Mouse (Mus musculus): ENCODE measurements around the gene Snrpa. TPM values are rescaled to one million over a fixed set of nuclear protein-coding genes. Genes with fewer than 3 reads are reported as not detected.

The Snrpa gene
- polyA plus RNA-seq, 1 experiment, result 210 TPM

- no peaks in the 10 kb centered on the region for H3K27me3 ChIP-seq (ENCODE audit: control insufficient read depth, insufficient read depth, insufficient read length)
- H3ac ChIP-seq (ENCODE audit: control insufficient read depth, insufficient read length, low read depth), result no peak overlapping the region
- H3K79me2 ChIP-seq (ENCODE audit: control insufficient read depth, insufficient read depth), result peaks cover 55% of the 10 kb centered on the region
- no peak overlapping the region for H3K4me3 ChIP-seq (ENCODE audit: insufficient read depth, poor library complexity, severe bottlenecking)
- TF ChIP-seq CTCF (IDR thresholded peaks at IDR 0.05; ENCODE audit: control insufficient read depth, insufficient read depth, insufficient read length) (no peak), FOSL1 (IDR thresholded peaks at IDR 0.05; ENCODE audit: insufficient read depth, low read length, poor library complexity, severe bottlenecking) (no peak), USF1 (IDR thresholded peaks at IDR 0.05; ENCODE audit: low read depth) (no peak), MYOG (IDR thresholded peaks at IDR 0.05; ENCODE audit: control insufficient read depth, extremely low read depth, insufficient read length) (no peak), CEBPB (IDR thresholded peaks at IDR 0.05; ENCODE audit: low read depth) (no peak), MAX (IDR thresholded peaks at IDR 0.05) (no peak), MYOD1 (IDR thresholded peaks at IDR 0.05; ENCODE audit: control insufficient read depth, insufficient read length, low read depth) (no peak)
- peaks cover 10% of the 10 kb centered on the region for H3K36me3 ChIP-seq (ENCODE audit: control insufficient read depth, insufficient read depth)
- peaks cover 7% of the 10 kb centered on the region for H3K79me3 ChIP-seq (ENCODE audit: low read depth)
Measured at GRCm38 (mm10) chr7:27161744-27162143, 34.3 kb downstream of the Snrpa start.

- peaks cover 52% of the 10 kb centered on the region for H3K79me2 ChIP-seq (ENCODE audit: control insufficient read depth, insufficient read depth)
- H3K36me3 ChIP-seq (ENCODE audit: control insufficient read depth, insufficient read depth), result peaks cover 10% of the 10 kb centered on the region
- no peaks in the 10 kb centered on the region for H3K27me3 ChIP-seq (ENCODE audit: control insufficient read depth, insufficient read depth, insufficient read length)
- no peak overlapping the region for H3ac ChIP-seq (ENCODE audit: control insufficient read depth, insufficient read length, low read depth)
- no peak overlapping the region for H3K4me3 ChIP-seq (ENCODE audit: insufficient read depth, poor library complexity, severe bottlenecking)
- peaks cover 7% of the 10 kb centered on the region for H3K79me3 ChIP-seq (ENCODE audit: low read depth)
- TF ChIP-seq MYOG (IDR thresholded peaks at IDR 0.05; ENCODE audit: control insufficient read depth, extremely low read depth, insufficient read length) (no peak), MYOD1 (IDR thresholded peaks at IDR 0.05; ENCODE audit: control insufficient read depth, insufficient read length, low read depth) (no peak), MAX (IDR thresholded peaks at IDR 0.05) (no peak), USF1 (IDR thresholded peaks at IDR 0.05; ENCODE audit: low read depth) (no peak), CEBPB (IDR thresholded peaks at IDR 0.05; ENCODE audit: low read depth) (no peak), FOSL1 (IDR thresholded peaks at IDR 0.05; ENCODE audit: insufficient read depth, low read length, poor library complexity, severe bottlenecking) (no peak)
Measured at GRCm38 (mm10) chr7:27160921-27161320, 35.1 kb downstream of the Snrpa start.

DNA sequence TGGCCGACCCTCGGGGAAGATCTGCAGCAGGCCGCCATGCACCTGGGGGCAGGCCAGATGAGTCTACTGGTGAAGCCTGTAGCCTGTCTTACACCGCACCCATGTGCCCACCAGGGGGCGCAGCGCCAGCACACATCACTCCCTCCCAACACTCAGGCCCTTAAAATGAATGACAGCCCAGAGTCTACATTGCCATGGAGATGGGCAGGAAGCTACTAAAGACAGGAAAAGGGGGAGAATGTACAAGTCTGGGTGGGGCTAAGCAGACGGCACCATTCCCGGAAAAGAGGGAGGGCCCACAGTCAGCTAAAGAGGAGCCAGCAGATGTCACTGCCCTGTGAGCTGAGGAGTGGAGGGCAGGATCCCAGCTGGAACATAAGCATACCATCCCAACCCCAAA lies 36.2 kb downstream of the Snrpa start:
- H3K79me2 ChIP-seq (ENCODE audit: control insufficient read depth, insufficient read depth), result peaks cover 42% of the 10 kb centered on the region
- peaks cover 10% of the 10 kb centered on the region for H3K36me3 ChIP-seq (ENCODE audit: control insufficient read depth, insufficient read depth)
- no peak overlapping the region for H3ac ChIP-seq (ENCODE audit: control insufficient read depth, insufficient read length, low read depth)
- peaks cover 2% of the 10 kb centered on the region for H3K79me3 ChIP-seq (ENCODE audit: low read depth)
- no peak overlapping the region for H3K4me3 ChIP-seq (ENCODE audit: insufficient read depth, poor library complexity, severe bottlenecking)
- TF ChIP-seq FOSL1 (IDR thresholded peaks at IDR 0.05; ENCODE audit: insufficient read depth, low read length, poor library complexity, severe bottlenecking), result no peak
- TF ChIP-seq MYOD1 (IDR thresholded peaks at IDR 0.05; ENCODE audit: control insufficient read depth, insufficient read length, low read depth), result no peak
- TF ChIP-seq MAX (IDR thresholded peaks at IDR 0.05), result no peak
- no peak for TF ChIP-seq MYOG (IDR thresholded peaks at IDR 0.05; ENCODE audit: control insufficient read depth, extremely low read depth, insufficient read length)
- TF ChIP-seq CTCF (IDR thresholded peaks at IDR 0.05; ENCODE audit: control insufficient read depth, insufficient read depth, insufficient read length), result peak; percentile 90
- no peak for TF ChIP-seq USF1 (IDR thresholded peaks at IDR 0.05; ENCODE audit: low read depth)
- TF ChIP-seq CEBPB (IDR thresholded peaks at IDR 0.05; ENCODE audit: low read depth), result no peak
- no peaks in the 10 kb centered on the region for H3K27me3 ChIP-seq (ENCODE audit: control insufficient read depth, insufficient read depth, insufficient read length)

DNA sequence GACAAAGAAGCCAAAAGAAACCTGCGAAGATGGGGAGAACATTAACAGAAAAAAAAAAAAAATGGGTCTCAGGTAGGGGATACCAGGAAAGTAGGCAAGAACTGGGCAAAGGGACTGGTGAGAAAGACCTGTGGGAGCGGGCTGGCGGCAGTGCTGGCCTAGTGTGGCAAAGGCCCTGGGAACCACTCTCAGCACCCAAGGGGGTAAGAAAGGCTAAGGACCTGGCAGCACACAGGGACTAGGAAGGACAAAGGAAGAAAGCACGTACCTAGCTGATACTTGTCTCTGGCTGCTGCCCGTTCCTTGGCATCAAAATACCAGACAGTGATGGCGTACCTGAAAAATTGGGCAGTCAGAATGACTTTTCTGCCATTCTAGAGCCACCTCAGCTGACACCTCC lies 36.8 kb downstream of the Snrpa start:
- Histone ChIP-seq H3K4me3 (ENCODE audit: insufficient read depth, poor library complexity, severe bottlenecking) (no peak overlapping the region), H3K36me3 (ENCODE audit: control insufficient read depth, insufficient read depth) (peaks cover 10% of the 10 kb centered on the region), H3K79me2 (ENCODE audit: control insufficient read depth, insufficient read depth) (peaks cover 36% of the 10 kb centered on the region), H3K79me3 (ENCODE audit: low read depth) (peaks cover 2% of the 10 kb centered on the region), H3K27me3 (ENCODE audit: control insufficient read depth, insufficient read depth, insufficient read length) (no peaks in the 10 kb centered on the region), H3ac (ENCODE audit: control insufficient read depth, insufficient read length, low read depth) (no peak overlapping the region)
- TF ChIP-seq FOSL1 (IDR thresholded peaks at IDR 0.05; ENCODE audit: insufficient read depth, low read length, poor library complexity, severe bottlenecking), result no peak
- TF ChIP-seq MAX (IDR thresholded peaks at IDR 0.05), result no peak
- no peak for TF ChIP-seq MYOD1 (IDR thresholded peaks at IDR 0.05; ENCODE audit: control insufficient read depth, insufficient read length, low read depth)
- TF ChIP-seq CEBPB (IDR thresholded peaks at IDR 0.05; ENCODE audit: low read depth), result no peak
- no peak for TF ChIP-seq CTCF (IDR thresholded peaks at IDR 0.05; ENCODE audit: control insufficient read depth, insufficient read depth, insufficient read length)
- no peak for TF ChIP-seq USF1 (IDR thresholded peaks at IDR 0.05; ENCODE audit: low read depth)
- no peak for TF ChIP-seq MYOG (IDR thresholded peaks at IDR 0.05; ENCODE audit: control insufficient read depth, extremely low read depth, insufficient read length)

DNA sequence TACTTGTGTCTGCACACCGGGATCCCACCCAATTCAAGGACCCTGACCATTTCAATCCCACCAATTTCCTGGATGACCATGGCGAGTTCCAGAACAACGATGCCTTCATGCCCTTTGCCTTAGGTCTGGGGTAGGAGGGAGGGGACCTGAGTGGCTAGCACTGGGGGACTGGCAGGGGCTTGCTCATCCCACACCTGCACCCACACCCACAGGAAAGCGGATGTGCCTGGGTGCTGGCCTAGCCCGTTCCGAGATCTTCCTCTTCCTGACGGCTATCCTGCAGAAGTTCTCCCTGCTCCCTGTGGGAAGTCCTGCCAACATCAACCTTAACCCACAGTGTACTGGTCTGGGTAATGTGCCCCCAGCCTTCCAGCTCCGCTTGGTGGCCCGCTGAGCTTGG lies 37.9 kb downstream of the Snrpa start:
- H3K79me2 ChIP-seq (ENCODE audit: control insufficient read depth, insufficient read depth), result peaks cover 25% of the 10 kb centered on the region
- peaks cover 10% of the 10 kb centered on the region for H3K36me3 ChIP-seq (ENCODE audit: control insufficient read depth, insufficient read depth)
- no peak overlapping the region for H3K4me3 ChIP-seq (ENCODE audit: insufficient read depth, poor library complexity, severe bottlenecking)
- H3K27me3 ChIP-seq (ENCODE audit: control insufficient read depth, insufficient read depth, insufficient read length), result no peaks in the 10 kb centered on the region
- H3K79me3 ChIP-seq (ENCODE audit: low read depth), result peaks cover 2% of the 10 kb centered on the region
- no peak overlapping the region for H3ac ChIP-seq (ENCODE audit: control insufficient read depth, insufficient read length, low read depth)
- TF ChIP-seq FOSL1 (IDR thresholded peaks at IDR 0.05; ENCODE audit: insufficient read depth, low read length, poor library complexity, severe bottlenecking) (no peak), CTCF (IDR thresholded peaks at IDR 0.05; ENCODE audit: control insufficient read depth, insufficient read depth, insufficient read length) (no peak), CEBPB (IDR thresholded peaks at IDR 0.05; ENCODE audit: low read depth) (no peak), MYOG (IDR thresholded peaks at IDR 0.05; ENCODE audit: control insufficient read depth, extremely low read depth, insufficient read length) (no peak), USF1 (IDR thresholded peaks at IDR 0.05; ENCODE audit: low read depth) (no peak), MAX (IDR thresholded peaks at IDR 0.05) (no peak), MYOD1 (IDR thresholded peaks at IDR 0.05; ENCODE audit: control insufficient read depth, insufficient read length, low read depth) (no peak)

- H3K79me2 ChIP-seq (ENCODE audit: control insufficient read depth, insufficient read depth), result peaks cover 9% of the 10 kb centered on the region
- no peaks in the 10 kb centered on the region for H3K79me3 ChIP-seq (ENCODE audit: low read depth)
- H3K4me3 ChIP-seq (ENCODE audit: insufficient read depth, poor library complexity, severe bottlenecking), result no peak overlapping the region
- no peak overlapping the region for H3ac ChIP-seq (ENCODE audit: control insufficient read depth, insufficient read length, low read depth)
- H3K27me3 ChIP-seq (ENCODE audit: control insufficient read depth, insufficient read depth, insufficient read length), result no peaks in the 10 kb centered on the region
- TF ChIP-seq FOSL1 (IDR thresholded peaks at IDR 0.05; ENCODE audit: insufficient read depth, low read length, poor library complexity, severe bottlenecking) (no peak), MAX (IDR thresholded peaks at IDR 0.05) (no peak), MYOG (IDR thresholded peaks at IDR 0.05; ENCODE audit: control insufficient read depth, extremely low read depth, insufficient read length) (no peak), USF1 (IDR thresholded peaks at IDR 0.05; ENCODE audit: low read depth) (no peak), CTCF (IDR thresholded peaks at IDR 0.05; ENCODE audit: control insufficient read depth, insufficient read depth, insufficient read length) (no peak), MYOD1 (IDR thresholded peaks at IDR 0.05; ENCODE audit: control insufficient read depth, insufficient read length, low read depth) (no peak)
- peaks cover 10% of the 10 kb centered on the region for H3K36me3 ChIP-seq (ENCODE audit: control insufficient read depth, insufficient read depth)
Measured at GRCm38 (mm10) chr7:27156005-27156404, 40.1 kb downstream of the Snrpa start.
